Mouse (Mus musculus): Measurements from ENCODE around the gene Rhcg. TPM values are rescaled to one million over a fixed set of nuclear protein-coding genes. Genes with fewer than 3 reads are reported as not detected.

Rhcg gene
- polyA plus RNA-seq, 1 experiment from 2014 or later: 3.9 TPM

- H3K4me2 ChIP-seq (ENCODE audit: low read depth, low read length): peak overlapping the region; percentile 64; the same call in 1 of the 2 replicates
- peak overlapping the region; percentile 90 for H3K27ac ChIP-seq (ENCODE audit: low read depth, low read length)
- no peak for ATAC-seq (ENCODE audit: low read depth)
- 0 out of 2 replicates have a peak overlapping the region, but pooled peaks have one; percentile 12 for H3K9ac ChIP-seq (replicated peaks; ENCODE audit: low read depth, low read length)
- no peaks in the 10 kb centered on the region for H3K36me3 ChIP-seq (ENCODE audit: control insufficient read depth, insufficient read depth, low read length)
- no peak overlapping the region for H3K4me3 ChIP-seq (ENCODE audit: low read depth, low read length)
- no peaks in the 10 kb centered on the region for H3K9me3 ChIP-seq (ENCODE audit: control insufficient read depth, low read length)
- 9% methylated on average over 3 of the region's 3 CpGs for WGBS
- no peaks in the 10 kb centered on the region for H3K27me3 ChIP-seq (ENCODE audit: control insufficient read depth, insufficient read depth, low read length)
- H3K4me1 ChIP-seq (ENCODE audit: control insufficient read depth, insufficient read depth, low read length): peaks cover 11% of the 10 kb centered on the region
Measured at GRCm38 (mm10) chr7:79590560-79591110, 26.8 kb downstream of the Rhcg start.

GRCm38 (mm10) chr7:79589763-79590559, 27.5 kb downstream of the Rhcg start:
- H3K4me3 ChIP-seq (ENCODE audit: low read depth, low read length): no peak overlapping the region
- peak overlapping the region; percentile 64; the same call in 1 of the 2 replicates for H3K4me2 ChIP-seq (ENCODE audit: low read depth, low read length)
- no peak overlapping the region for H3K9ac ChIP-seq (replicated peaks; ENCODE audit: low read depth, low read length)

GRCm38 (mm10) chr7:79588284-79588683, 29.2 kb downstream of the Rhcg start:
- Histone ChIP-seq H3K4me2 (ENCODE audit: low read depth, low read length) (no peak overlapping the region), H3K36me3 (ENCODE audit: control insufficient read depth, insufficient read depth, low read length) (no peaks in the 10 kb centered on the region), H3K27me3 (ENCODE audit: control insufficient read depth, insufficient read depth, low read length) (no peaks in the 10 kb centered on the region), H3K4me3 (ENCODE audit: low read depth, low read length) (no peak overlapping the region), H3K9me3 (ENCODE audit: control insufficient read depth, low read length) (no peaks in the 10 kb centered on the region), H3K9ac (replicated peaks; ENCODE audit: low read depth, low read length) (no peak overlapping the region), H3K4me1 (ENCODE audit: control insufficient read depth, insufficient read depth, low read length) (peaks cover 9% of the 10 kb centered on the region), H3K27ac (ENCODE audit: low read depth, low read length) (no peak overlapping the region)
- no peak for ATAC-seq (ENCODE audit: low read depth)
- 82% methylated on average over 3 of the region's 3 CpGs for WGBS

More at GRCm38 (mm10) chr7:79589763-79590559, 27.5 kb downstream of the Rhcg start:
- H3K4me1 ChIP-seq (ENCODE audit: control insufficient read depth, insufficient read depth, low read length): peaks cover 11% of the 10 kb centered on the region
- ATAC-seq (ENCODE audit: low read depth): no peak
- H3K9me3 ChIP-seq (ENCODE audit: control insufficient read depth, low read length): no peaks in the 10 kb centered on the region
- no peaks in the 10 kb centered on the region for H3K36me3 ChIP-seq (ENCODE audit: control insufficient read depth, insufficient read depth, low read length)
- 9% methylated on average over 9 of the region's 9 CpGs for WGBS
- no peak overlapping the region; the same call in 1 of the 2 replicates for H3K27ac ChIP-seq (ENCODE audit: low read depth, low read length)
- H3K27me3 ChIP-seq (ENCODE audit: control insufficient read depth, insufficient read depth, low read length): no peaks in the 10 kb centered on the region

GRCm38 (mm10) chr7:79578851-79579241, 38.6 kb downstream of the Rhcg start:
- WGBS: 2% methylated on average over 20 of the region's 20 CpGs
- ATAC-seq (ENCODE audit: low read depth): peak; percentile 71; the same call in 1 of the 2 replicates
- Histone ChIP-seq H3K4me2 (ENCODE audit: low read depth, low read length) (peak overlapping the region; percentile 42), H3K4me3 (ENCODE audit: low read depth, low read length) (no peak overlapping the region), H3K27me3 (ENCODE audit: control insufficient read depth, insufficient read depth, low read length) (no peaks in the 10 kb centered on the region), H3K27ac (ENCODE audit: low read depth, low read length) (peak overlapping the region; percentile 86), H3K9me3 (ENCODE audit: control insufficient read depth, low read length) (no peaks in the 10 kb centered on the region), H3K36me3 (ENCODE audit: control insufficient read depth, insufficient read depth, low read length) (no peaks in the 10 kb centered on the region), H3K9ac (replicated peaks; ENCODE audit: low read depth, low read length) (peak overlapping the region; percentile 55), H3K4me1 (ENCODE audit: control insufficient read depth, insufficient read depth, low read length) (peaks cover 23% of the 10 kb centered on the region)

GRCm38 (mm10) chr7:79577931-79578850, 39.3 kb downstream of the Rhcg start:
- Histone ChIP-seq H3K9me3 (ENCODE audit: control insufficient read depth, low read length) (no peaks in the 10 kb centered on the region), H3K27ac (ENCODE audit: low read depth, low read length) (peak overlapping the region; percentile 86), H3K9ac (replicated peaks; ENCODE audit: low read depth, low read length) (peak overlapping the region; percentile 55), H3K27me3 (ENCODE audit: control insufficient read depth, insufficient read depth, low read length) (no peaks in the 10 kb centered on the region), H3K36me3 (ENCODE audit: control insufficient read depth, insufficient read depth, low read length) (no peaks in the 10 kb centered on the region), H3K4me2 (ENCODE audit: low read depth, low read length) (peak overlapping the region; percentile 42), H3K4me3 (ENCODE audit: low read depth, low read length) (no peak overlapping the region), H3K4me1 (ENCODE audit: control insufficient read depth, insufficient read depth, low read length) (peaks cover 23% of the 10 kb centered on the region)
- peak; percentile 50 for ATAC-seq (ENCODE audit: low read depth)
- WGBS: 2% methylated on average over 25 of the region's 25 CpGs

GRCm38 (mm10) chr7:79577096-79577874, 40.2 kb downstream of the Rhcg start:
- no peak overlapping the region for H3K4me3 ChIP-seq (ENCODE audit: low read depth, low read length)
- H3K27me3 ChIP-seq (ENCODE audit: control insufficient read depth, insufficient read depth, low read length): no peaks in the 10 kb centered on the region
- H3K4me1 ChIP-seq (ENCODE audit: control insufficient read depth, insufficient read depth, low read length): peaks cover 21% of the 10 kb centered on the region
- peak overlapping the region; percentile 42 for H3K4me2 ChIP-seq (ENCODE audit: low read depth, low read length)
- 2% methylated on average over 12 of the region's 12 CpGs for WGBS
- ATAC-seq (ENCODE audit: low read depth): peak; percentile 76
- H3K9ac ChIP-seq (replicated peaks; ENCODE audit: low read depth, low read length): 0 out of 2 replicates have a peak overlapping the region, but pooled peaks have one; percentile 11
- H3K27ac ChIP-seq (ENCODE audit: low read depth, low read length): peak overlapping the region; percentile 86
- H3K36me3 ChIP-seq (ENCODE audit: control insufficient read depth, insufficient read depth, low read length): no peaks in the 10 kb centered on the region
- H3K9me3 ChIP-seq (ENCODE audit: control insufficient read depth, low read length): no peaks in the 10 kb centered on the region

- no peak for ATAC-seq (ENCODE audit: low read depth)
- no peak overlapping the region for H3K9ac ChIP-seq (replicated peaks; ENCODE audit: low read depth, low read length)
- H3K4me2 ChIP-seq (ENCODE audit: low read depth, low read length): no peak overlapping the region
- peaks cover 21% of the 10 kb centered on the region for H3K4me1 ChIP-seq (ENCODE audit: control insufficient read depth, insufficient read depth, low read length)
- H3K36me3 ChIP-seq (ENCODE audit: control insufficient read depth, insufficient read depth, low read length): no peaks in the 10 kb centered on the region
- H3K27me3 ChIP-seq (ENCODE audit: control insufficient read depth, insufficient read depth, low read length): no peaks in the 10 kb centered on the region
- 6% methylated on average over 5 of the region's 5 CpGs for WGBS
- H3K4me3 ChIP-seq (ENCODE audit: low read depth, low read length): no peak overlapping the region
- no peaks in the 10 kb centered on the region for H3K9me3 ChIP-seq (ENCODE audit: control insufficient read depth, low read length)
- peak overlapping the region; percentile 86 for H3K27ac ChIP-seq (ENCODE audit: low read depth, low read length)
Measured at GRCm38 (mm10) chr7:79576659-79577058, 40.8 kb downstream of the Rhcg start.

GRCm38 (mm10) chr7:79572191-79572818, 45.2 kb downstream of the Rhcg start:
- WGBS: 22% methylated on average over 19 of the region's 19 CpGs
- ATAC-seq (ENCODE audit: low read depth): peak; percentile 93

More at GRCm38 (mm10) chr7:79572191-79572818, 45.2 kb downstream of the Rhcg start:
- no peaks in the 10 kb centered on the region for H3K9me3 ChIP-seq (ENCODE audit: control insufficient read depth, low read length)
- peaks cover 4% of the 10 kb centered on the region for H3K4me1 ChIP-seq (ENCODE audit: control insufficient read depth, insufficient read depth, low read length)
- no peaks in the 10 kb centered on the region for H3K27me3 ChIP-seq (ENCODE audit: control insufficient read depth, insufficient read depth, low read length)
- no peak overlapping the region for H3K4me3 ChIP-seq (ENCODE audit: low read depth, low read length)
- H3K36me3 ChIP-seq (ENCODE audit: control insufficient read depth, insufficient read depth, low read length): no peaks in the 10 kb centered on the region
- no peak overlapping the region for H3K4me2 ChIP-seq (ENCODE audit: low read depth, low read length)
- peak overlapping the region; percentile 60 for H3K27ac ChIP-seq (ENCODE audit: low read depth, low read length)
- H3K9ac ChIP-seq (replicated peaks; ENCODE audit: low read depth, low read length): no peak overlapping the region
